Mouse (Mus musculus): ENCODE results near the gene Fuk.
"Not testable (repeated sequence)": the region's sequence is repeated elsewhere in the genome, so short reads cannot be mapped to it uniquely, and the experiment has no call there.

Fuk gene

GRCm38 (mm10) chr8:110877862-110878261, 24.4 kb downstream of the Fuk start:
- DNase-seq (ENCODE audit: low spot score in 2 of 2), result no peak

GRCm38 (mm10) chr8:110870501-110870900, 31.8 kb downstream of the Fuk start:
- no peak for DNase-seq (ENCODE audit: low spot score in 2 of 2)

- not testable (repeated sequence) for DNase-seq (ENCODE audit: low spot score in 2 of 2)
These were observed 40.8 kb downstream of the Fuk start for GRCm38 (mm10) chr8:110861347-110862025.

- DNase-seq (ENCODE audit: low spot score in 2 of 2), result no peak
These were observed 42.4 kb downstream of the Fuk start for GRCm38 (mm10) chr8:110859651-110860501.

- DNase-seq (ENCODE audit: low spot score in 2 of 2), result no peak
These were observed 45.4 kb downstream of the Fuk start for GRCm38 (mm10) chr8:110856760-110857461.

- not testable (repeated sequence) for DNase-seq (ENCODE audit: low spot score in 2 of 2)
These were observed 46.2 kb downstream of the Fuk start for GRCm38 (mm10) chr8:110856073-110856472.

- no peak for DNase-seq (ENCODE audit: low spot score in 2 of 2)
These were observed 51.1 kb downstream of the Fuk start for GRCm38 (mm10) chr8:110851186-110851585.

GRCm38 (mm10) chr8:110847645-110848495, 54.4 kb downstream of the Fuk start:
- no peak for DNase-seq (ENCODE audit: low spot score in 2 of 2)

- DNase-seq (ENCODE audit: low spot score in 2 of 2), result no peak
These were observed 55.1 kb downstream of the Fuk start for GRCm38 (mm10) chr8:110847171-110847549.

GRCm38 (mm10) chr8:110846405-110847170, 55.7 kb downstream of the Fuk start, which contains the start of the genes Cog4 and Sf3b3:
Gene Cog4, plus strand, starts transcription at chr8:110846600.
Gene Sf3b3, minus strand, starts transcription at chr8:110846787.
- peak; percentile 84 to 92 for DNase-seq (ENCODE audit: low spot score in 2 of 2)

- DNase-seq (ENCODE audit: low spot score in 2 of 2), result no peak
These were observed 56.4 kb downstream of the Fuk start for GRCm38 (mm10) chr8:110845821-110846404.

- DNase-seq (ENCODE audit: low spot score in 2 of 2), result no peak
These were observed 57.3 kb downstream of the Fuk start for GRCm38 (mm10) chr8:110844941-110845340.

GRCm38 (mm10) chr8:110843207-110843606, 59.1 kb downstream of the Fuk start:
- DNase-seq (ENCODE audit: low spot score in 2 of 2), result no peak

- no peak for DNase-seq (ENCODE audit: low spot score in 2 of 2)
These were observed 60.2 kb downstream of the Fuk start for GRCm38 (mm10) chr8:110842012-110842574.

Data from heart, adult 9 months (tissue).